Mouse (Mus musculus): Measurements from ENCODE around the gene Traip.
A peak's percentile ranks its signal among the peaks of the same experiment; 100 is the strongest.

Traip gene

GRCm38 (mm10) chr9:107934146-107934545, 15.8 kb upstream of the Traip start:
- no peak; the same call in 1 of the 2 replicates for ATAC-seq (ENCODE audit: low TSS enrichment)

- ATAC-seq (ENCODE audit: low TSS enrichment) = peak; percentile 17; the same call in 1 of the 2 replicates
These were observed 14.6 kb upstream of the Traip start, which contains the start of gene Camkv for GRCm38 (mm10) chr9:107935374-107935773. TSS of gene Camkv (plus strand) at chr9:107935674.

- peak; percentile 42 for ATAC-seq (ENCODE audit: low TSS enrichment)
These were observed 14.1 kb upstream of the Traip start for GRCm38 (mm10) chr9:107935790-107936214.

- ATAC-seq (ENCODE audit: low TSS enrichment) = peak; percentile 17; the same call in 1 of the 2 replicates
These were observed 13.6 kb upstream of the Traip start for GRCm38 (mm10) chr9:107936215-107936822.

GRCm38 (mm10) chr9:107936831-107937230, 13.1 kb upstream of the Traip start:
- ATAC-seq (ENCODE audit: low TSS enrichment) = no peak

- ATAC-seq (ENCODE audit: low TSS enrichment) = no peak
These were observed 2.4 kb upstream of the Traip start for GRCm38 (mm10) chr9:107947241-107948194.

- ATAC-seq (ENCODE audit: low TSS enrichment) = no peak
These were observed 583 bp upstream of the Traip start for GRCm38 (mm10) chr9:107949184-107949921.

- peak; percentile 96 for ATAC-seq (ENCODE audit: low TSS enrichment)
These were observed 772 bp downstream of the Traip start for GRCm38 (mm10) chr9:107950460-107951355.

GRCm38 (mm10) chr9:107955613-107956289, 5.8 kb downstream of the Traip start:
- ATAC-seq (ENCODE audit: low TSS enrichment) = no peak

GRCm38 (mm10) chr9:107957141-107957540, 7.2 kb downstream of the Traip start:
- no peak for ATAC-seq (ENCODE audit: low TSS enrichment)

GRCm38 (mm10) chr9:107959896-107960295, 10.0 kb downstream of the Traip start:
- ATAC-seq (ENCODE audit: low TSS enrichment) = no peak

- no peak for ATAC-seq (ENCODE audit: low TSS enrichment)
These were observed 11.0 kb downstream of the Traip start for GRCm38 (mm10) chr9:107960928-107961327.

GRCm38 (mm10) chr9:107961351-107961762, 11.4 kb downstream of the Traip start:
- peak; percentile 82 for ATAC-seq (ENCODE audit: low TSS enrichment)

GRCm38 (mm10) chr9:107961881-107962280, 11.9 kb downstream of the Traip start:
- ATAC-seq (ENCODE audit: low TSS enrichment) = peak; percentile 77

- no peak for ATAC-seq (ENCODE audit: low TSS enrichment)
These were observed 13.0 kb downstream of the Traip start for GRCm38 (mm10) chr9:107962916-107963315.

- peak; percentile 36; the same call in 1 of the 2 replicates for ATAC-seq (ENCODE audit: low TSS enrichment)
These were observed 13.8 kb downstream of the Traip start for GRCm38 (mm10) chr9:107963700-107964099.

GRCm38 (mm10) chr9:107964681-107965080, 14.7 kb downstream of the Traip start:
- ATAC-seq (ENCODE audit: low TSS enrichment) = no peak

GRCm38 (mm10) chr9:107966676-107967075, 16.7 kb downstream of the Traip start:
- ATAC-seq (ENCODE audit: low TSS enrichment) = no peak

- ATAC-seq (ENCODE audit: low TSS enrichment) = no peak
These were observed 17.5 kb downstream of the Traip start for GRCm38 (mm10) chr9:107967437-107967836.

- no peak for ATAC-seq (ENCODE audit: low TSS enrichment)
These were observed 18.6 kb downstream of the Traip start for GRCm38 (mm10) chr9:107968531-107968930.
